Mouse (Mus musculus): ENCODE results near the gene Dusp12. TPM values are rescaled to one million over a fixed set of nuclear protein-coding genes. Genes with fewer than 3 reads are reported as not detected.

Gene Dusp12
- total and polyA plus RNA-seq, 3 experiments, result 10.0 to 14.4 (median 13.2) TPM

DNA sequence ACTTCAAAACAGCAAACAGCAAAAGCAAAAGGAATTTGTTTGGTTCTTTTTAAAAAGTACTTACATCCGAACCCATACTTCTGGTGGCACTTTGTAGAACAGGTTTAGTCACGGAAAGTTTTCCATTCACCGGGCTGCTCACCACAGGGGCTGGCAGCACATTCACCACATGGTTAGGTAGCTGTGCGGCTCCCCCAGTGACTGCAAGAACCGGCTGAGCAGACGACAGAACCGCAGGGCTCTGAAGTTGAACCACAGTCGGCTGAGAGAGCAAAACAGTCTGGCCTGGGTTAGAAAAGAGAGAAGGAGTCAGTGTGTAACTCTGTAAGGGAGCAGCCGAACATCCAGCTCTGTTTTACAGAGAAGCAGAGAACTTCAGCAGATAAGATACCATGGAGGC lies 50.6 kb downstream of the Dusp12 start:
- H3K36me3 ChIP-seq (replicated peaks), result peaks cover 74% of the 10 kb centered on the region
- H3K4me1 ChIP-seq (ENCODE audit: insufficient read depth, low read depth, low read length), result no peaks in the 10 kb centered on the region
- no peaks in the 10 kb centered on the region for H3K9me3 ChIP-seq (replicated peaks)
- TF ChIP-seq POLR2AphosphoS5 (IDR thresholded peaks at IDR 0.05; ENCODE audit: insufficient replicate concordance, low read depth, low read length), result no peak
- TF ChIP-seq CTCF (IDR thresholded peaks at IDR 0.05; ENCODE audit: low read depth, low read length), result no peak
- TF ChIP-seq GATA1 (IDR thresholded peaks at IDR 0.05; ENCODE audit: borderline replicate concordance, low read length), result no peak
- TF ChIP-seq GATA2 (IDR thresholded peaks at IDR 0.05; ENCODE audit: borderline replicate concordance, low read depth, low read length), result no peak
- no peak for TF ChIP-seq TAL1 (conservative IDR thresholded peaks at IDR 0.05; ENCODE audit: low read depth, low read length)
- DNase-seq (ENCODE audit: low spot score) (no peak), ATAC-seq (ENCODE audit: extremely low read depth, insufficient number of reproducible peaks, low FRiP score, poor library complexity, severe bottlenecking) (no peak)
- no peak overlapping the region for H3K4me3 ChIP-seq (ENCODE audit: low read depth, low read length)
- no peaks in the 10 kb centered on the region for H3K27me3 ChIP-seq (ENCODE audit: insufficient read depth, low read length)

DNA sequence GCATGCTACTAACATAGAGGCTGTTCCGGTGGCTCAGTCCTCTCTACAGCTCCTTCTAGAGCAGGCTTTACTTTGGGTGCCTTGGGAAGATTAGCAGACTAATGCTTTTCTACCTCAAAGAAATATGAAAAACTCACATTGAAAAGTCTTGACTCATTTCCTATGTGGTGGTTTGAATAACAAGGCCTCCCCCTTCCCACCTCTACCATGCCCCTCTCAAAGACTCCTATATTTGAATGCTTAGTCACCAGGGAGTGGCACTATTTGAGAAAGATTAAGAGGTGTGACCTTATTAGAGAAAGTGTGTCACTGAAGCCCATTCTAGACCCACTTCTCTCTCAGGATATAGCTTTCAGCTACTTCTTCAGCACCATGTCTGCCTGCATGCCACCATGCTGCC lies 55.6 kb downstream of the Dusp12 start:
- TF ChIP-seq GATA2 (IDR thresholded peaks at IDR 0.05; ENCODE audit: borderline replicate concordance, low read depth, low read length), result no peak
- no peak for TF ChIP-seq GATA1 (IDR thresholded peaks at IDR 0.05; ENCODE audit: borderline replicate concordance, low read length)
- TF ChIP-seq POLR2AphosphoS5 (IDR thresholded peaks at IDR 0.05; ENCODE audit: insufficient replicate concordance, low read depth, low read length), result no peak
- TF ChIP-seq TAL1 (conservative IDR thresholded peaks at IDR 0.05; ENCODE audit: low read depth, low read length), result no peak
- TF ChIP-seq CTCF (IDR thresholded peaks at IDR 0.05; ENCODE audit: low read depth, low read length), result no peak
- Histone ChIP-seq H3K4me1 (ENCODE audit: insufficient read depth, low read depth, low read length) (no peaks in the 10 kb centered on the region), H3K36me3 (replicated peaks) (peaks cover 59% of the 10 kb centered on the region), H3K4me3 (ENCODE audit: low read depth, low read length) (no peak overlapping the region), H3K27me3 (ENCODE audit: insufficient read depth, low read length) (no peaks in the 10 kb centered on the region), H3K9me3 (replicated peaks) (no peaks in the 10 kb centered on the region)
- DNase-seq (ENCODE audit: low spot score) (no peak), ATAC-seq (ENCODE audit: extremely low read depth, insufficient number of reproducible peaks, low FRiP score, poor library complexity, severe bottlenecking) (no peak)

DNA sequence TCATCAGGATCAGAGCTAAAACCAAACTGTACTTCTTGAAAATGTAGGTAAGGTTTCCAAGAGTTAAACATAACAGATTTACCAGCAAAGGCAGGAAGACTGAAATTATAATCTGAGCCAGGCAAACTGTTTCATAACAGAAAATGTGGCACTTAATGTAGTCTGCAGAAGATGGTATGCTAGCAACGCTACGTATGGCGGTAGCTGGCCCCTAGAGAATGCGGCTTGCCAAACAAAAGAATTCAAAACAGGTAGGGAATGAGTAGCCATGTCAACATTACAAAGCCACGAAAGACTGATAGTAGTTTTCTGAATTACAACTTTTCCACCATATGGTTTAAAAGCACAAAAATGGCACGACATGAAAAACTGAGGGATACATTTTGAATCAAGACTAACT lies 56.0 kb downstream of the Dusp12 start:
- Histone ChIP-seq H3K4me3 (ENCODE audit: low read depth, low read length) (no peak overlapping the region), H3K4me1 (ENCODE audit: insufficient read depth, low read depth, low read length) (no peaks in the 10 kb centered on the region), H3K9me3 (replicated peaks) (no peaks in the 10 kb centered on the region), H3K36me3 (replicated peaks) (peaks cover 57% of the 10 kb centered on the region), H3K27me3 (ENCODE audit: insufficient read depth, low read length) (no peaks in the 10 kb centered on the region)
- ATAC-seq (ENCODE audit: extremely low read depth, insufficient number of reproducible peaks, low FRiP score, poor library complexity, severe bottlenecking) (no peak), DNase-seq (ENCODE audit: low spot score) (no peak)
- TF ChIP-seq TAL1 (conservative IDR thresholded peaks at IDR 0.05; ENCODE audit: low read depth, low read length) (no peak), CTCF (IDR thresholded peaks at IDR 0.05; ENCODE audit: low read depth, low read length) (no peak), GATA1 (IDR thresholded peaks at IDR 0.05; ENCODE audit: borderline replicate concordance, low read length) (no peak), GATA2 (IDR thresholded peaks at IDR 0.05; ENCODE audit: borderline replicate concordance, low read depth, low read length) (no peak), POLR2AphosphoS5 (IDR thresholded peaks at IDR 0.05; ENCODE audit: insufficient replicate concordance, low read depth, low read length) (no peak)

Other genes starting within 250 kb of the Dusp12 start
- not detected in 2 replicates for gene Olfml2b, start 241.0 kb downstream of the Dusp12 start, total RNA-seq (2014; fragmentation: Nextera tagmentation)
- 0.05 TPM in 1 of 2 replicates, not detected in the other for gene Olfml2b, start 241.0 kb downstream of the Dusp12 start, total RNA-seq (2017)
- not detected in 2 replicates for gene Olfml2b, start 241.0 kb downstream of the Dusp12 start, polyA plus RNA-seq (2012)
- 44.0 and 44.6 TPM in 2 replicates for gene Atf6, start 17.8 kb downstream of the Dusp12 start, total RNA-seq (2014; fragmentation: Nextera tagmentation)
- 22.5 and 22.7 TPM in 2 replicates for gene Atf6, start 17.8 kb downstream of the Dusp12 start, total RNA-seq (2017)
- gene Atf6, start 17.8 kb downstream of the Dusp12 start, polyA plus RNA-seq (2012), result 1.7 and 2.1 TPM in 2 replicates
- 1.1 and 1.3 TPM in 2 replicates for gene Gm26620, start 475 bp downstream of the Dusp12 start, total RNA-seq (2014; fragmentation: Nextera tagmentation)
- 0.41 and 0.76 TPM in 2 replicates for gene Gm26620, start 475 bp downstream of the Dusp12 start, total RNA-seq (2017)
- gene Gm26620, start 475 bp downstream of the Dusp12 start, polyA plus RNA-seq (2012), result 0.90 and 0.91 TPM in 2 replicates
- gene Fcrlb, start 27.4 kb upstream of the Dusp12 start, total RNA-seq (2014; fragmentation: Nextera tagmentation), result not detected in 2 replicates
- not detected in 2 replicates for gene Fcrlb, start 27.4 kb upstream of the Dusp12 start, total RNA-seq (2017)
- not detected in 2 replicates for gene Fcrlb, start 27.4 kb upstream of the Dusp12 start, polyA plus RNA-seq (2012)
- 0.83 TPM in 1 of 2 replicates, not detected in the other for gene Fcrla, start 42.0 kb upstream of the Dusp12 start, total RNA-seq (2014; fragmentation: Nextera tagmentation)
- 0.38 TPM in 1 of 2 replicates, not detected in the other for gene Fcrla, start 42.0 kb upstream of the Dusp12 start, total RNA-seq (2017)
- gene Fcrla, start 42.0 kb upstream of the Dusp12 start, polyA plus RNA-seq (2012), result 0.08 TPM in 1 of 2 replicates, not detected in the other
- 5.5 and 5.8 TPM in 2 replicates for gene Fcgr2b, start 91.0 kb upstream of the Dusp12 start, total RNA-seq (2014; fragmentation: Nextera tagmentation)
- gene Fcgr2b, start 91.0 kb upstream of the Dusp12 start, total RNA-seq (2017), result 20.5 and 22.1 TPM in 2 replicates
- 0.24 and 0.46 TPM in 2 replicates for gene Fcgr2b, start 91.0 kb upstream of the Dusp12 start, polyA plus RNA-seq (2012)
- not detected in 2 replicates for gene Fcgr4, start 133.4 kb upstream of the Dusp12 start, total RNA-seq (2014; fragmentation: Nextera tagmentation)
- gene Fcgr4, start 133.4 kb upstream of the Dusp12 start, total RNA-seq (2017), result 0.12 and 0.22 TPM in 2 replicates
- gene Fcgr4, start 133.4 kb upstream of the Dusp12 start, polyA plus RNA-seq (2012), result 0.03 TPM in 1 of 2 replicates, not detected in the other
- 7.3 and 9.3 TPM in 2 replicates for gene Fcgr3, start 179.4 kb upstream of the Dusp12 start, total RNA-seq (2014; fragmentation: Nextera tagmentation)
- 99.6 and 123 TPM in 2 replicates for gene Fcgr3, start 179.4 kb upstream of the Dusp12 start, total RNA-seq (2017)
- gene Fcgr3, start 179.4 kb upstream of the Dusp12 start, polyA plus RNA-seq (2012), result 0.91 and 1.5 TPM in 2 replicates
- 10.0 and 11.9 TPM in 2 replicates for gene Cfap126, start 228.4 kb upstream of the Dusp12 start, total RNA-seq (2014; fragmentation: Nextera tagmentation)
- 0.64 and 0.76 TPM in 2 replicates for gene Cfap126, start 228.4 kb upstream of the Dusp12 start, total RNA-seq (2017)
- 0.81 and 1.0 TPM in 2 replicates for gene Cfap126, start 228.4 kb upstream of the Dusp12 start, polyA plus RNA-seq (2012)

All from G1E (cell line).